Mouse (Mus musculus) heart, postnatal 0 days (tissue): ENCODE results near the gene Acox3.

Experiments
- CTCF ChIP-seq: IDR thresholded peaks from 2 replicates; pipeline ENCODE4 v1.5.1; 2016; ENCODE audit warnings: antibody characterized with exemption, control low read depth, low read depth
- EP300 ChIP-seq: IDR thresholded peaks from 2 replicates; pipeline ENCODE4 v1.6.1; 2016; ENCODE audit warnings: antibody characterized with exemption, low read depth

GRCm38 (mm10) chr5:35652872-35653271 lies 70.0 kb downstream of the Acox3 start:
- TF ChIP-seq EP300 (no peak), CTCF (no peak)
